Mouse (Mus musculus) urinary bladder, postnatal 36 days (tissue): ENCODE data around the gene Etv4.

Source experiments
- DNase-seq, 2 experiments: peaks; one replicate each; pipeline ENCODE4 v3.0.0; 2022; ENCODE audit warnings: low spot score in 2 of 2, mixed read lengths in 1 of 2

Gene Etv4

GRCm38 (mm10) chr11:101719986-101720520 lies 65.1 kb downstream of the Etv4 start:
- DNase-seq, result no peak
